ENCODE assay signal across 8 mouse cellular contexts in the genomic region with DNA sequence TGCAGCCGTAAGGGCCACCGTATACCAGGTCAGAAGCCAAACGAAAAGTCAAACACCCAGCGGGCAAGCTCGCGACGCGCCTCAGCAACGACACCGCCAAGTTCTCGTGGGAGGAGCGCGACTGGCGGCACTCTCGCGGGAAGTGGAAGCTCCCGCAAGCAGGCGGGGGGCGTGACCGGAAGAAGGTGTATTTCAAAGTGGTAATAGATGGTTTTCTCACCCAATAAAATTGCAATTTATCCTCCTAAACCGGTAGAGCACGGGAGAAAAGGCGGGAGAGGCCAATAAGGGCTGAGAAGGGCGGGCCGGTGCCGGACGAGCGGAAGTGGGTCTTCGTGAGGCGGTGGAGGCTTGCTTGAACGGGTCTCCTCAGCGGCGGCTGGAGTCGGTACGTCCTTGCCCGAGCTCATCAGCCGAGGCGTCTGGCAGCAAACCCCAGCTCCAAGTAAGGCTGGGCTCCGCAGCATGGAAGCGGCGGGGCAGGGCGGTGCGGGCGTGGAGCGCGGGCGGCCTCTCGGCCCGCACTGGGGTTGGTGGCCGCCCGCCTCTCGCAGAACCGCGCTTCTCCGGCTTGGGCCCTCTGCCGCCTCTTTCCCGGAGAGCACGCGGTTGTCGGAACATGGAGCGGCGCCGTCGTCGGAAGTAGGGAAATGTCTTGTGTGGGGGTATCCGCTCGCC. TPM values are rescaled to one million over a fixed set of nuclear protein-coding genes. Genes with fewer than 3 reads are reported as not detected.
DNase-seq lines count a peak whose midpoint lies in the region; ATAC-seq lines count a peak whose summit lies in the region.

Gene Rnf4, plus strand, starts transcription at position 193 of the 678 bp plus-strand sequence.

- H3K4me1 ChIP-seq in hindbrain, embryonic 12.5 days: peaks cover 20% of the 10 kb centered on the region

- peak within 1 kb of the TSS; percentile 85 for H3K4me2 ChIP-seq in hindbrain, embryonic 12.5 days (replicated peaks)

- DNase-seq in NIH3T3 (ENCODE audit: low read depth): peak; percentile 98
- peak; percentile 99 for DNase-seq in cerebellum, postnatal 10 days
- peak; percentile 97 to 98 for DNase-seq in frontal cortex, postnatal 10 days (ENCODE audit: low spot score in 2 of 2)
- peak; percentile 95 to 98 for DNase-seq in layer of hippocampus, postnatal 14 days (ENCODE audit: low spot score in 2 of 2)
- DNase-seq in lung, postnatal 14 days: peak; percentile 99
- peak; percentile 86 for DNase-seq in retina, adult 2 months (ENCODE audit: low read depth, low spot score)
- peak; percentile 98 to 99 for DNase-seq in thymus, postnatal 36 days

- H3K9ac ChIP-seq in hindbrain, embryonic 12.5 days: peak within 1 kb of the TSS; percentile 96

- no peaks in the 10 kb centered on the region for H3K36me3 ChIP-seq in hindbrain, embryonic 12.5 days

- peak within 1 kb of the TSS; percentile 90 for H3K27ac ChIP-seq in hindbrain, embryonic 12.5 days

- WGBS in hindbrain, embryonic 12.5 days: under 1% methylated on average over 66 of the region's 67 CpGs

- H3K4me3 ChIP-seq in hindbrain, embryonic 12.5 days: peak within 1 kb of the TSS; percentile 97

- ATAC-seq in hindbrain, embryonic 12.5 days (ENCODE audit: low FRiP score): peak; percentile 98

- no peaks in the 10 kb centered on the region for H3K9me3 ChIP-seq in hindbrain, embryonic 12.5 days (replicated peaks)

- H3K27me3 ChIP-seq in hindbrain, embryonic 12.5 days: no peaks in the 10 kb centered on the region

RNA-seq across cellular contexts. Expression of gene Rnf4, which starts in this region (rescaled TPM):
- polyA plus RNA-seq in hindbrain, embryonic 12.5 days (2016; fragmentation: Nextera tagmentation; extraction: Ambion mirVana): 158 and 159 TPM in 2 replicates
- total RNA-seq in layer of hippocampus, postnatal 14 days (2021): 10 to 100 TPM; 77.1 to 81.4 TPM

Comparison
In these comparisons a context has a peak if more than half of its experiments do, and no peak if none do; other contexts are left out.
1. Peak in every context shown above with its lines: DNase-seq, ATAC-seq, H3K4me3 ChIP-seq and H3K27ac ChIP-seq.